Mouse (Mus musculus) right cerebral cortex, adult 2 months (tissue): ENCODE results near the gene Ice2.

ENCODE experiments used
- DNase-seq, 2 experiments: peaks; one replicate each; pipeline ENCODE4 v3.0.0; 2021 to 2022; ENCODE audit warnings: low spot score in 2 of 2

Ice2 gene

GRCm38 (mm10) chr9:69458982-69459381 is 61.3 kb downstream of the Ice2 start:
- DNase-seq = no peak

- no peak for DNase-seq
These were observed 62.2 kb downstream of the Ice2 start for GRCm38 (mm10) chr9:69459876-69460275.

GRCm38 (mm10) chr9:69463046-69463445 is 65.3 kb downstream of the Ice2 start:
- no peak for DNase-seq

GRCm38 (mm10) chr9:69464109-69464756 is 66.5 kb downstream of the Ice2 start:
- DNase-seq = no peak

GRCm38 (mm10) chr9:69466098-69466497 is 68.4 kb downstream of the Ice2 start:
- no peak for DNase-seq

GRCm38 (mm10) chr9:69467310-69467939 is 69.7 kb downstream of the Ice2 start:
- DNase-seq = no peak

GRCm38 (mm10) chr9:69468991-69469390 is 71.3 kb downstream of the Ice2 start:
- DNase-seq = no peak

GRCm38 (mm10) chr9:69470362-69470761 is 72.7 kb downstream of the Ice2 start:
- DNase-seq = no peak

- DNase-seq = no peak
These were observed 73.2 kb downstream of the Ice2 start for GRCm38 (mm10) chr9:69470921-69471320.

GRCm38 (mm10) chr9:69472724-69473123 is 75.0 kb downstream of the Ice2 start:
- no peak for DNase-seq

GRCm38 (mm10) chr9:69475873-69476272 is 78.2 kb downstream of the Ice2 start:
- DNase-seq = no peak

GRCm38 (mm10) chr9:69477195-69477823 is 79.6 kb downstream of the Ice2 start:
- DNase-seq = no peak

GRCm38 (mm10) chr9:69477824-69478222 is 80.1 kb downstream of the Ice2 start:
- DNase-seq = no peak

GRCm38 (mm10) chr9:69480344-69480743 is 82.6 kb downstream of the Ice2 start:
- DNase-seq = peak; percentile 91 to 94
